Mouse (Mus musculus) lung, postnatal 14 days (tissue): ENCODE data around the gene Acox1.

Source experiments
- DNase-seq: peaks from one replicate; pipeline ENCODE4 v3.0.0; 2021

Gene Acox1

DNA sequence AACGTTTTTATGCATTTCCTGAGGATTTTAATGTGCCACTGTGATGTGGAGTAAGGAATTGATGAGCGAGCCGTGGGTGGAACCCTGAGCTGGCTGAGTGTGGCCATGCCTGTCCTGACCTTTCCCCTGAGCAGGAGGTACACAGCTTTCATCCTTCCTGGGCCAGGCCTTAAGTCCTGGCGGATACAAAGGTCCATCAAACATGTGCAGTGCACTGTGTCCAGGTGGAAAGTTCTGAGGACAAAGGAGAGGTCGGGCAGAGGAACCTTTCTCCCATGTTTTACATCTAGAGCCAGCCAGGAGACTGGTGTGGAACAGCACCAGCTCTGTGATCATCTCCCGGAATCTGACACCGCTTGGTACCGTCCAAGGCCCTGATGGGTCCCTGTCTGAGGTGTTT, 10.4 kb upstream of the Acox1 start:
- no peak for DNase-seq

GRCm38 (mm10) chr11:116208660-116209059, 9.8 kb upstream of the Acox1 start:
- DNase-seq: no peak

DNA sequence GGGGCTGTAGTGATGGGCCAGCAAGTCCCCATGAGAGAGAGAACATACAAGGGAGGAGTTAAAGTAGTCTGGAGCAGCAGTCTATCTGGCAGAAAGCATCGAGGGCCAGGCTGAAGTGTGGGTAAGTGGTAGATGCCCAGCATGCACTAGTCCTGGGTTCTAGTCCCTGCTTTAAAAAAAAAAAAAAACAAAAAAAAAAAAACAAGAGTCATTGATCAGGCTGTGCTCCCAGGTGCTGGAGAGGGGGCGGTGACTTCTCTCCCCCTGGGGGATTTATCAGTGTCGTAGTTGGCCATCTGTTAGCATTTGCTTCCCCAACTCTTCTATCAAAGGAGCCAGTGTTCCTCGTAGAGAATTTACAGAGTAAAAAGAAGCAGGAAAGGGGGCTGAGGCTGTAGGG, 7.8 kb upstream of the Acox1 start:
- no peak for DNase-seq

- DNase-seq: no peak
Observed at GRCm38 (mm10) chr11:116203150-116203549, 4.3 kb upstream of the Acox1 start.

DNA sequence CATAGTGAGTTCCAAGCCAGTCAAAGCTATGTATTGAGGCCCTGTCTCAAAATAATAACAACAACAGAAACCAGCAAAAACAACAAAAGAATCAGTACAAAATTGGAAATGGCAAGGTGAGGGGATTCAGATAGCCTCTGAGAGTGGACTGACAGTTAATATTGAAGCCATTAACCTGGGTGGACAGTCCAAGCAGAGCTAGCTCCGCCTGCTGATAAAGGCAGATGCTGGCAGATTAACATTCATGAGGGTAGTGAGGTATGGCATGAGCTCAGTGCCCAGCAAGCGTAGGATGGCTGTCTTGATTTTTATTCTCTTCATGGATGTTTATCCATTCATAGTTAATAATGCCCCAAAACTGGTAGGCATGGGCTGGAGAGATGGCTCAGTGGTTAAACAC, 2.3 kb upstream of the Acox1 start:
- no peak for DNase-seq

DNA sequence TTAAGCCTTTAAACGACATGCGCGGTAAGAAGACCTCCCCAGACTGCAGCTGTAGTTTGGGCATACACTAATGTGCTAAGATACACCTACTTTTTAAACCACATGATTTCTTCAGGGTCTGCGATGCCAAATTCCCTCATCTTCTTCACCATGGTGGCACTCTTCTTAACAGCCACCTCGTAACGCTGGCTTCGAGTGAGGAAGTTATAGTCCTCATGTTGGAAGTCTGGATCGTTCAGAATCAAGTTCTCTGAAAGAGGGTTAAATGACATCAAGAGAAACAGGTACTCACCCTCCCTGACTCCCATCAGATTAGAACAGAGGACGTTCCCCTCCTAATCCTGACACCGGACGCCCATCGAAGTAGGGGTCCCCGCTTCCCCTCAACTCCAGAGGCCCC, 713 bp downstream of the Acox1 start:
- no peak for DNase-seq

GRCm38 (mm10) chr11:116197584-116197906, 1.3 kb downstream of the Acox1 start:
- no peak for DNase-seq

DNA sequence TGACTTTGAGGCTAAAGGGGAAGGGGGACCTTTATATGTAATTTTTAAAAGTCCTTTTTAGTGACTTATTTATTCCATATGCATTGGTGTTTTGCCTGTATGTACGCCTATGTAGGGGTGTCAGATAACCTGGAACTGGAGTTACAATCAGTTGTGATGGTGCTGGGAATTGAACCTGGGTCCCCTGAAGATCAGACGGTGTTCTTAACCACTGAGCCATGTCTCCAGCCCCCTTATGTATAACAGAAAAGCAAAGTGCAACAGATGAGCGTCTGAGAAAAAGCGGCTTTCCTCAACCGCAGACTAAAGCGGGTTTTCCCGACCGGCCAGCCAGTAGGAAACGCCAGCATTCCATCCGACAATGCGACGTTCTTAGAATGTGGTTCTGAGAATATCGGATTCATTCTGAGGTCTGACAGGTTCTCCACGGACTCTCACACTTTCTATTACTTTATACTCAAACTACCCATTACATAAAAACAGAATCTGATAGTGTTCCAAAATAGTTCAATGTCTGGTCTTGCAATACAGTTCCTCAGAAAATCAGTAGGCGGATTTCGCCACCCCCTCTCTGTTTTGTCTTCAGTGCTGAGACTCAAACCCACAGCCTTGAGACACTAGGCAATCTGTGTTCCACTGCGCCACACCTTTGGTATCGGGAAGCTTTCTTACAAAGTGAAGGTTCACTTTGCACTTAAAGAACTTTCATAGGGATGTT, 1.8 kb downstream of the Acox1 start:
- no peak for DNase-seq

DNA sequence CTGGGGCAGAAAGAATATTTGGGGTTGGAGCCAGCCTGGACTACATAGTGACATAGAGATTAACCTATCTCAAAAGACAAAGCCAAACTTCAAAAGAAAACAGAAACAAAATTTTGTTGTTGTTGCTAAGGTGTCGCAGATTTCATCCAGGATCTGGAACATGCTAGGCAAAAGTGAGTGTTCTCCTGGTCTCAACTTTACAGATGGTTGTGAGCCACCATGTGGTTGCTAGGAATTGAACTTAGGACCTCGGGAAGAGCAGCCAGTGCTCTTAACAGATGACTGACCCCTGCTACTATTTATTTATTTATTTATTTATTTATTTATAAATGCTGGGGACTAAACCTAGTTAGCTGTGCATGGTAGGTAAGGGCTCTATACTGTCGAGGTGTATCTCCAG, 2.5 kb downstream of the Acox1 start:
- DNase-seq: no peak

- no peak for DNase-seq
Observed at GRCm38 (mm10) chr11:116195252-116195651, 3.6 kb downstream of the Acox1 start.

GRCm38 (mm10) chr11:116194619-116195018, 4.2 kb downstream of the Acox1 start:
- no peak for DNase-seq

- no peak for DNase-seq
Observed at GRCm38 (mm10) chr11:116187226-116187930, 11.5 kb downstream of the Acox1 start.

GRCm38 (mm10) chr11:116186360-116186759, 12.5 kb downstream of the Acox1 start:
- no peak for DNase-seq

GRCm38 (mm10) chr11:116185836-116186235, 13.0 kb downstream of the Acox1 start:
- no peak for DNase-seq

DNA sequence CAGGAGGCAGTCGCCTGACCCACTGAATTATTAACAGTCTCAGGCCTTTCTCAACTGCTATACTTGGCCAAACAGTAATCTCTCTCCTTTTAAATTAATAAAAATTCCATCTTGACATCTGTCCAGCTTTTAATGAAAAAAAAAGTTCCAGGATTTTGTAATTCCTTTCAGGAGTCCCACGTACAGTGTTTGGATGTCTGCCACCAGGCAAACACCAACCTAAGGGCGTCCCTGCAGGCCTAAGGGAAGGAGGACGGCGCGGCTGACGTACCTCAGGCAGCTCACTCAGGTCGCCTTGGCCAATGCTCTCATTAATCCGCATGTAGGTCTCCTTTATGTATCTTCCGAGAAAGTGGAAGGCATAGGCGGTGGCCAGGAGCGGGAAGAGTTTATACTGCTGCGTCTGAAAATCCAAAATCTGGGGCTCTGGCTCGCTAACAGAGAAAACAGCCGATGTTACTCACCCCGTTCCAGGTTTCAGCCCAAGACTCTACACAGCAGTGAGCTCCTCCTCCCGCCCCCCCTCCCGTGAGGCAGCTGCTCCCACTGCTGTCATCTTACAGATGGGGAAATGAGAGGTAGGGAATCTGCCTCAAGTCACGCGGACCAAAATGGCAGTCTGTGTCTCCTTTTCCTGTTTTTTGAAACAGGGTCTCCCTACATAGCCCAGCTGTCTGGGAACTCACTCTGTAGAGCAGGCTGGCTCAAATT, 20.3 kb downstream of the Acox1 start:
- peak; percentile 42 for DNase-seq

DNA sequence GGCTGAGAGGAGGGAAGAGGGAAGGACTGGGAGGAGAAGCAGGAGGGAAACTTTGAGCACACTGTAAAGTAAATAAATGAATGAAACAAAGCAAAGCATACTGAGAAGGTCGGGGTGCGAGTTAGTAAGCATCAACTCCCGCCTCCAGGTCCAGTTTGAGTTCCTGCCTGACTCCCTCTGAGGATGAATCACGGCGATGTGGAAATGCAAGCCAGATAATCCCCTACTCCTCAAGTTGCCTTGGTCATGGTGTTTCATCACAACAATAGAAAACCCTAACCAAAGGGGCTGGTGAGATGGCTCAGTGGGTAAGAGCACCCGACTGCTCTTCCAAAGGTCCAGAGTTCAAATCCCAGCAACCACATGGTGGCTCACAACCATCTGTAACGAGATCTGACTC, 22.8 kb downstream of the Acox1 start:
- no peak for DNase-seq

- DNase-seq: no peak
Observed at GRCm38 (mm10) chr11:116174775-116175448, 23.9 kb downstream of the Acox1 start.

DNA sequence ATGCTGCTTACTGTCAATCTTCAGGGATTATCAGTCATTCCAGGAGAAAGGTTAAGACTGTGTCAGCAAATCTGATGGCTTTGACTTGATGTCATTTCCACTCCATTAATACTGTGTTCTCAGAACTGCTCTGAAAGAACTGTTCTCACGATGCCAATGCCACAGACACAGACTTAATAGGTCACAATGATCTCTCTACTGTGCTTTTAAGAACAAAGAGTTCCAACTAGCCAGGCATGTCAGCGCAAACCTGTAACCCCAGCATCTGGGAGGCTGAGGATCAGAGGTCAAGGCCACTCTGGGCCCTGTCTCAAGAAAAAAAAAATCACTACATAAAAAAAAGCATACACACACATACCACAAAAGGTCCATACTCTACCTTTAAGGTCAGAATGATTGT, 26.9 kb downstream of the Acox1 start:
- DNase-seq: no peak

DNA sequence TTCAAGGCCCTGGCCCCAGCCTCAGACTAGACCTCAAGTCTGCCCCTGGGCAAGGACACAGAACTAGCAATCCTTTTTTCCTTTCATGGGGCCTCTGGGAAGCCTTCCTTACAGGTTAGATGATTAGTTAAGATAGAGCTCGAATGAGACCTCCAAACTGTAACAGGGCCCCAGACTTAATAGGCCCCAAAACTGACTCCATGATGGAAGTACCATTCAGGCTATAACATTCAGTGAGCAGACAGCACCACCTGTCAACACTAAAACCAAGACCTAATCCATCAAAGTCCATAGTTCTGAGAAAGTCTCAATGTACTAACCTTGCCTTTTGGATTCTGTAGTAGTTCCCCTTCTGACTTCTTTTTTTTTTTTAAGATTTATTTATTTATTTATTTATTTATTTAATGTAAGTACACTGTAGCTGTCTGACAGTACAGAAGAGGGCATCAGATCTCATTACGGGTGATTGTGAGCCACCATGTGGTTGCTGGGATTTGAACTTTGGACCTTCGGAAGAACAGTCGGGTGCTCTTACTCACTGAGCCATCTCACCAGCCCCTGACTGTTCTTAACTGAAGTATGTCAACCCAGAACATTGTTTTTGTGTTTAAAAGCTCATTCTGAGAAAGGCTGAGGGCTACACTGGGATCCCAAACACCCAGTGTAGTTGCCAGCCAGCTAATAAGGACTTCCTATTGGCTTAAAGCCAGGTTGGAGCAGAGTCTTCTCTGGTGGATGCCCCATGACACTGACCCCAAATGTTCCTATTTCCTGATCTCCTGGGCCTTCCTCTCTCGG, 28.6 kb downstream of the Acox1 start:
- no peak for DNase-seq

DNA sequence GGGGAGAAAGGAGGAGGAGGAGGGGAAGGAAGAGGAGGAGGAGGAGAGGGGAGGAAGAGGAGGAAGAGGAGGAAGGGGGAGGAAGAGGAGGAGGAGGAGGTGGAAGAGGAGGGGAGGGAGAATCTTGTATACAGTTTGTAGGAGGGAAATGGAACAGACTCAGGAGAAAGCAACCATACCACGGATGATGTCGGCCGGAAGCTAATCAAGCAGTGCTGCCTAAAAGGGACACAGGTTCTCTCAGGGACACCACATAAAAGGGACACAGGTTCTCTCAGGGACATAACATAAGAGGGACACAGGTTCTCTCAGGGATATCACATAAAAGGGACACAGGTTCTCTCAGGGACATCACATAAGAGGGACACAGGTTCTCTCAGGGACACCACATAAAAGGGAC, 29.6 kb downstream of the Acox1 start:
- DNase-seq: no peak

GRCm38 (mm10) chr11:116167884-116168439, 30.9 kb downstream of the Acox1 start, which contains the start of gene Fbf1:
Gene Fbf1, minus strand, starts transcription at chr11:116168166.
- DNase-seq: peak; percentile 92

GRCm38 (mm10) chr11:116167232-116167631, 31.6 kb downstream of the Acox1 start:
- no peak for DNase-seq
